In the genomic region with DNA sequence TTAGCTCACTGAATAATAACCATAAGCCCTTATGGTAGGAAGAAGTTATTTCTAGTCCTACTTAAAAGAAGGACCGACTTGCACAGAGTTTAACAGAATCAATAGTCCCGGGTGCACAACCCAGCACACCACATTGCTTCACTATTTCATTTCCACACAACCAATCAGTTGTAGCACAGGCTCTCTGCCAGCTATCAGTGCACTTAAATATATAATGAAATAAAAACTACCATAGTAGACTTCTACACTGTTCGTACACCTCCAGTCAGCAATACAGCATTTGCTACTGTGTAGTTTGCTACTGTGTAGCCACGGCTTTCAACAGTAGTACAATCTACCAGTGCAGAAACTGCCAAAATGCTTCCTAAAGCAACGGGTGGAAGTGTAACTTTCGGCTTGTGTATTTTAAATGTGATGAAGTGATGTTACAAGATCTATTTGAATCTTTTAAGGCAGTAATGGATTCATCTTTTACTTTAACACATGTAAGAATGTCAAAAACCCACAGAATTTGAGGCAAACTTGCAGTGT, we compare ENCODE assay signal across 23 mouse cellular contexts.
DNase-seq lines count a peak whose midpoint lies in the region; ATAC-seq lines count a peak whose summit lies in the region.
"Had no signal": no experiment of that assay in that cellular context is flagged by ENCODE, and none has a peak within 500 bp of the region (broad histone marks: within the 10 kb centered on the region; RNA-seq: fewer than 3 reads in every experiment).

No protein-coding gene starts in this region.

- no peak for DNase-seq in forebrain, embryonic 11.5 days (ENCODE audit: low spot score)
- no peak for DNase-seq in forebrain, embryonic 10.5 days (ENCODE audit: extremely low spot score, low spot score)
- no peak for DNase-seq in midbrain, embryonic 11.5 days (ENCODE audit: low spot score, missing footprints)
- DNase-seq in midbrain, embryonic 14.5 days, result no peak
- no peak for DNase-seq in forebrain, embryonic 14.5 days (ENCODE audit: low spot score)
- DNase-seq in layer of hippocampus, adult 9-10 months (ENCODE audit: low spot score), result no peak
- DNase-seq: adrenal gland, postnatal 10 days; cerebellum, adult 18-20 months; cerebellum, postnatal 14 days; heart, postnatal 14 days; kidney, postnatal 25 days; liver, embryonic 13.5 days; lung, embryonic 14.5 days; right cerebral cortex, adult 18-20 months; thymus, postnatal 14 days had no signal

- H3K4me2 ChIP-seq in forebrain, embryonic 11.5 days (ENCODE audit: low read depth, low read length, severe bottlenecking), result no peak overlapping the region
- no peak overlapping the region for H3K4me2 ChIP-seq in midbrain, embryonic 11.5 days
- no peak overlapping the region for H3K4me2 ChIP-seq in midbrain, embryonic 14.5 days (ENCODE audit: low read length)
- peak overlapping the region; percentile 38; the same call in 1 of the 2 replicates for H3K4me2 ChIP-seq in forebrain, embryonic 14.5 days (ENCODE audit: low read length)
- no peak overlapping the region for H3K4me2 ChIP-seq in midbrain, embryonic 15.5 days
- H3K4me2 ChIP-seq: heart, embryonic 13.5 days; liver, embryonic 13.5 days; lung, embryonic 14.5 days had no signal

- H3K9ac ChIP-seq in forebrain, embryonic 11.5 days (ENCODE audit: low read length), result no peak overlapping the region
- H3K9ac ChIP-seq in midbrain, embryonic 11.5 days (ENCODE audit: low read length), result no peak overlapping the region
- no peak overlapping the region for H3K9ac ChIP-seq in midbrain, embryonic 14.5 days (replicated peaks; ENCODE audit: low read length)
- no peak overlapping the region for H3K9ac ChIP-seq in forebrain, embryonic 14.5 days (ENCODE audit: low read length)
- H3K9ac ChIP-seq in midbrain, embryonic 15.5 days, result no peak overlapping the region
- H3K9ac ChIP-seq: heart, embryonic 13.5 days; liver, embryonic 13.5 days; lung, embryonic 14.5 days had no signal

- no peak overlapping the region for H3K27ac ChIP-seq in forebrain, embryonic 11.5 days (ENCODE audit: low read depth, low read length)
- no peak overlapping the region for H3K27ac ChIP-seq in forebrain, embryonic 10.5 days
- no peak overlapping the region for H3K27ac ChIP-seq in midbrain, embryonic 11.5 days (ENCODE audit: low read depth, low read length)
- H3K27ac ChIP-seq in midbrain, embryonic 14.5 days (replicated peaks; ENCODE audit: low read depth, low read length), result no peak overlapping the region
- H3K27ac ChIP-seq in forebrain, embryonic 14.5 days (ENCODE audit: low read depth, low read length), result no peak overlapping the region
- H3K27ac ChIP-seq in midbrain, embryonic 15.5 days, result 0 out of 2 replicates have a peak overlapping the region, but pooled peaks have one; percentile 5
- H3K27ac ChIP-seq: heart, embryonic 13.5 days; hindbrain, postnatal 0 days; layer of hippocampus, adult 2 months; liver, embryonic 13.5 days had no signal

- H3K9me3 ChIP-seq in forebrain, embryonic 11.5 days (ENCODE audit: control insufficient read depth, low read length), result no peaks in the 10 kb centered on the region
- H3K9me3 ChIP-seq in forebrain, embryonic 10.5 days, result no peaks in the 10 kb centered on the region
- H3K9me3 ChIP-seq in midbrain, embryonic 11.5 days (ENCODE audit: control insufficient read depth, low read length), result no peaks in the 10 kb centered on the region
- H3K9me3 ChIP-seq in midbrain, embryonic 14.5 days (ENCODE audit: control insufficient read depth, low read length), result no peaks in the 10 kb centered on the region
- no peaks in the 10 kb centered on the region for H3K9me3 ChIP-seq in forebrain, embryonic 14.5 days (replicated peaks; ENCODE audit: control insufficient read depth, low read length)
- no peaks in the 10 kb centered on the region for H3K9me3 ChIP-seq in midbrain, embryonic 15.5 days
- H3K9me3 ChIP-seq: heart, embryonic 13.5 days had no signal

- no peaks in the 10 kb centered on the region for H3K27me3 ChIP-seq in forebrain, embryonic 11.5 days (ENCODE audit: control insufficient read depth, insufficient read depth, low read length)
- H3K27me3 ChIP-seq in forebrain, embryonic 10.5 days (ENCODE audit: poor library complexity, severe bottlenecking), result no peaks in the 10 kb centered on the region
- H3K27me3 ChIP-seq in midbrain, embryonic 11.5 days (ENCODE audit: control insufficient read depth, insufficient read depth, low read length), result no peaks in the 10 kb centered on the region
- H3K27me3 ChIP-seq in midbrain, embryonic 14.5 days (ENCODE audit: control insufficient read depth, insufficient read depth, low read length), result no peaks in the 10 kb centered on the region
- no peaks in the 10 kb centered on the region for H3K27me3 ChIP-seq in forebrain, embryonic 14.5 days (replicated peaks; ENCODE audit: control insufficient read depth, insufficient read depth, low read length)
- no peaks in the 10 kb centered on the region for H3K27me3 ChIP-seq in midbrain, embryonic 15.5 days (replicated peaks)
- H3K27me3 ChIP-seq: heart, embryonic 13.5 days; liver, embryonic 13.5 days; megakaryocyte, embryonic 14.5 days had no signal

- peaks cover 8% of the 10 kb centered on the region; the same call in 1 of the 2 replicates for H3K4me1 ChIP-seq in forebrain, embryonic 11.5 days (replicated peaks; ENCODE audit: control insufficient read depth, insufficient read depth, low read length)
- peaks cover 50% of the 10 kb centered on the region for H3K4me1 ChIP-seq in forebrain, embryonic 10.5 days
- peaks cover 7% of the 10 kb centered on the region for H3K4me1 ChIP-seq in midbrain, embryonic 11.5 days (ENCODE audit: control insufficient read depth, insufficient read depth, low read length)
- peaks cover 18% of the 10 kb centered on the region; the same call in 1 of the 2 replicates for H3K4me1 ChIP-seq in midbrain, embryonic 14.5 days (ENCODE audit: control insufficient read depth, insufficient read depth, low read length)
- H3K4me1 ChIP-seq in forebrain, embryonic 14.5 days (ENCODE audit: control insufficient read depth, insufficient read depth, low read length), result peaks cover 21% of the 10 kb centered on the region
- peaks cover 15% of the 10 kb centered on the region for H3K4me1 ChIP-seq in midbrain, embryonic 15.5 days
- H3K4me1 ChIP-seq: liver, embryonic 13.5 days; megakaryocyte, embryonic 14.5 days had no signal

- no peaks in the 10 kb centered on the region for H3K36me3 ChIP-seq in forebrain, embryonic 11.5 days (ENCODE audit: control insufficient read depth, insufficient read depth, low read length)
- peaks cover 10% of the 10 kb centered on the region for H3K36me3 ChIP-seq in forebrain, embryonic 10.5 days (replicated peaks)
- H3K36me3 ChIP-seq in midbrain, embryonic 11.5 days (ENCODE audit: control insufficient read depth, insufficient read depth, low read length), result no peaks in the 10 kb centered on the region; the same call in 1 of the 2 replicates
- no peaks in the 10 kb centered on the region for H3K36me3 ChIP-seq in midbrain, embryonic 14.5 days (ENCODE audit: control insufficient read depth, insufficient read depth, low read length)
- no peaks in the 10 kb centered on the region for H3K36me3 ChIP-seq in forebrain, embryonic 14.5 days (ENCODE audit: control insufficient read depth, insufficient read depth, low read length)
- no peaks in the 10 kb centered on the region for H3K36me3 ChIP-seq in midbrain, embryonic 15.5 days (replicated peaks)
- H3K36me3 ChIP-seq: heart, embryonic 13.5 days; liver, embryonic 13.5 days had no signal

- H3K4me3 ChIP-seq in forebrain, embryonic 11.5 days (ENCODE audit: low read depth, low read length), result no peak overlapping the region
- no peak overlapping the region for H3K4me3 ChIP-seq in forebrain, embryonic 10.5 days
- H3K4me3 ChIP-seq in midbrain, embryonic 11.5 days (ENCODE audit: low read depth, low read length), result no peak overlapping the region
- H3K4me3 ChIP-seq in midbrain, embryonic 14.5 days (replicated peaks; ENCODE audit: low read depth, low read length), result no peak overlapping the region
- no peak overlapping the region for H3K4me3 ChIP-seq in forebrain, embryonic 14.5 days (ENCODE audit: low read depth, low read length)
- H3K4me3 ChIP-seq in midbrain, embryonic 15.5 days, result no peak overlapping the region
- H3K4me3 ChIP-seq: heart, embryonic 13.5 days; layer of hippocampus, adult 2 months; liver, embryonic 13.5 days; megakaryocyte, embryonic 14.5 days had no signal

- ATAC-seq in forebrain, embryonic 11.5 days (replicated peaks; ENCODE audit: low FRiP score), result peak; percentile 51
- peak; percentile 16; the same call in 1 of the 2 replicates for ATAC-seq in midbrain, embryonic 11.5 days (ENCODE audit: low FRiP score)
- ATAC-seq in midbrain, embryonic 14.5 days (ENCODE audit: low FRiP score, low TSS enrichment), result no peak
- ATAC-seq in forebrain, embryonic 14.5 days, result peak; percentile 20; the same call in 1 of the 2 replicates
- ATAC-seq in midbrain, embryonic 15.5 days (replicated peaks), result 0 out of 2 replicates have a peak, but pooled peaks have one; percentile 22
- ATAC-seq in erythroid progenitor cell, adult 5-6 weeks (replicated peaks; ENCODE audit: low FRiP score, poor library complexity, severe bottlenecking), result no peak
- ATAC-seq: activated CD4-positive, CD25-positive, alpha-beta regulatory T cell, adult 4 months; hindbrain, postnatal 0 days; intestine, embryonic 16.5 days had no signal

- WGBS in forebrain, embryonic 11.5 days, result 69% methylated on average over 6 of the region's 6 CpGs
- 82% methylated on average over 6 of the region's 6 CpGs for WGBS in forebrain, embryonic 10.5 days
- 75% methylated on average over 6 of the region's 6 CpGs for WGBS in midbrain, embryonic 11.5 days
- WGBS in midbrain, embryonic 14.5 days, result 66% methylated on average over 6 of the region's 6 CpGs
- WGBS in forebrain, embryonic 14.5 days, result 37% methylated on average over 6 of the region's 6 CpGs
- WGBS in midbrain, embryonic 15.5 days, result 64% methylated on average over 6 of the region's 6 CpGs

Comparison
In these comparisons a context has a peak if more than half of its experiments do, and no peak if none do; other contexts are left out.
1. ATAC-seq: peak in forebrain, embryonic 11.5 days (single experiment), midbrain, embryonic 11.5 days (single experiment), forebrain, embryonic 14.5 days (single experiment) and midbrain, embryonic 15.5 days (single experiment); none in midbrain, embryonic 14.5 days (single experiment) and erythroid progenitor cell, adult 5-6 weeks (single experiment).